Mouse (Mus musculus) ES-Bruce4 (cell line): ENCODE results near the gene Trmt1. TPM values are rescaled to one million over a fixed set of nuclear protein-coding genes. Genes with fewer than 3 reads are reported as not detected.

Source experiments
- H3K27ac ChIP-seq: 2 replicates; pipeline ENCODE4 v1.5.1; 2012; ENCODE audit warnings: low read length, inconsistent platforms; ENCODE audit not compliant: insufficient read depth
- H3K27me3 ChIP-seq: 2 replicates; pipeline ENCODE4 v1.6.1; 2012; ENCODE audit warnings: mild to moderate bottlenecking, low read length, inconsistent platforms; ENCODE audit not compliant: control insufficient read depth, poor library complexity, insufficient read depth, severe bottlenecking
- H3K36me3 ChIP-seq: 2 replicates; pipeline ENCODE4 v1.6.1; 2012; ENCODE audit warnings: inconsistent platforms, mild to moderate bottlenecking, low read length, moderate library complexity; ENCODE audit not compliant: control insufficient read depth, poor library complexity, insufficient read depth, severe bottlenecking
- H3K4me1 ChIP-seq: one replicate; pipeline ENCODE4 v1.8.1; 2011; ENCODE audit warnings: low read length; ENCODE audit not compliant: control insufficient read depth, insufficient read depth
- H3K4me3 ChIP-seq: 2 replicates; pipeline ENCODE4 v1.5.1; 2011; ENCODE audit warnings: low read depth, mild to moderate bottlenecking, low read length
- H3K9ac ChIP-seq: 2 replicates; pipeline ENCODE4 v1.6.1; 2012; ENCODE audit warnings: low read depth, mild to moderate bottlenecking, inconsistent platforms; ENCODE audit not compliant: poor library complexity, severe bottlenecking
- H3K9me3 ChIP-seq: replicated peaks from 2 replicates; pipeline ENCODE4 v1.6.1; 2012; ENCODE audit warnings: mild to moderate bottlenecking, low read length, inconsistent platforms; ENCODE audit not compliant: control insufficient read depth, poor library complexity, insufficient read depth, severe bottlenecking
- CTCF ChIP-seq: IDR thresholded peaks from one replicate; pipeline ENCODE4 v1.8.1; 2011; ENCODE audit warnings: low read depth, low read length
- EP300 ChIP-seq: IDR thresholded peaks from 2 replicates; pipeline ENCODE4 v1.6.1; 2011; ENCODE audit warnings: low read depth, low read length; ENCODE audit not compliant: insufficient read depth
- POLR2A ChIP-seq: IDR thresholded peaks from one replicate; pipeline ENCODE4 v1.8.1; 2011; ENCODE audit warnings: low read length; ENCODE audit not compliant: insufficient read depth
- polyA plus RNA-seq: library from polyadenylated mRNA; stranded (reverse); fragments of >200 nt; gene quantifications from 2 replicates; pipeline ENCODE4 v1.2.4, GENCODE M21; 2011; ENCODE audit warnings: low read depth; ENCODE audit not compliant: missing spikeins, insufficient read depth, insufficient read length

Trmt1 gene
- polyA plus RNA-seq, 1 experiment, result 77.6 TPM

DNA sequence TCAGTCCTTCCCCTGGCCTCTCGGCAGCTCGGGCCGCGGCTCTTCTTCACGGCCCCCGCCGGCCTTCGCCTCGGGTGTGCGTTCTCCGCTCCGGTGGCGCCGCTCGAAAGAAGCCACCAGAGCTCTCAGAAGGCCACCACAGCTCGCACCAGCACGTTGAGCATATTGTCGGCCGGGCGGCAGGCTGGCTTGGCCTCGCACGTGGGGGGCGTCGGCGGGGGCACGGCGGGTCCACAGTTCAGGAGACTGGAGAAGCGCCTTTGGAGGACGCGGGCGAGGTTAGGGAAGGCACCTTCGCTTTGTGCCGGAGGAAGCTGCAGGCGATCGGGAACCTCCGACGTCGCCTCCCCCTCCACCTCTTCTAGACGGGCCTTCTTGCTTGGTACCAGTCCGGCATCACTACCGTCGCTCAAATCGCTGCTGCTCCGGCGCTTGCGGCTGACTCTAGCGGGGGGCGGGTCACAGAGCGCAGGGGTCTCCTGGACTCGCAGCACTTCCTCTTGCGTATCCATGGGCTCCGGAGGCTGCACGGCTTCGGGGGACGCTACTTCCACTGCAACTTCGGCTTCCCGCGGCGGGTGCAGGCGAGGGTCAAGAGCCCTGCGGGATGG lies 24.0 kb upstream of the Trmt1 start:
- Histone ChIP-seq H3K27me3 (no peaks in the 10 kb centered on the region), H3K4me1 (no peaks in the 10 kb centered on the region), H3K36me3 (peaks cover 16% of the 10 kb centered on the region), H3K27ac (peak overlapping the region; percentile 99), H3K9me3 (no peaks in the 10 kb centered on the region), H3K9ac (peak overlapping the region; percentile 94), H3K4me3 (peak overlapping the region; percentile 88)
- no peak for TF ChIP-seq POLR2A
- TF ChIP-seq EP300, result no peak
- no peak for TF ChIP-seq CTCF

DNA sequence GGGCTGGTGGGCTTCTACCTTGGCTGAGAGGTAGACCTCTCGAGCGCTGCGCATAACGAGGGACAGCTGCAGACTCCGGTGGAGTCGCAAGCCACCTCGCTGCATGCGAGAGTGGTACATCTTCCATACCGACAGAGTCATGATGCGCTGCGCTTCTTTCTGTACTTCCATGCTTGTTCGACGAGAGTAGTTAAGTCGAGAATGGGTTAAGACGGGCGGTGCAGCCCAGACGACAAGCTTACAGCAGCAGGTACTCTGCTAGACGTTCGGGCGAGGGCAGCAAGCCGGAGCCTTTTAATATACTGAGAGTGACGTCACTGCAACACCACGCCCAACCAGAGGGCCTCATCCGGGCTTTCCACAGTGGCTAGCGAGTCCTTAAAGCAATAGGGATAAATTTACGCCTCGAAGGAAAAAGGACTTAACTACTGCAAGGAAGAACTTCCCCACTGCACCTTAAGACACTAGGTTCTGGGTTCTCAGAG lies 23.5 kb upstream of the Trmt1 start, which contains the start of gene Ier2:
Gene Ier2 (minus strand): TSS at position 272 of the 485 bp plus-strand sequence.
- Histone ChIP-seq H3K9ac (peak within 1 kb of the TSS; percentile 94), H3K9me3 (no peaks in the 10 kb centered on the region), H3K36me3 (peaks cover 12% of the 10 kb centered on the region; the same call in 1 of the 2 replicates), H3K4me1 (no peaks in the 10 kb centered on the region), H3K27ac (peak within 1 kb of the TSS; percentile 99), H3K4me3 (peak within 1 kb of the TSS; percentile 88), H3K27me3 (no peaks in the 10 kb centered on the region)
- TF ChIP-seq POLR2A (peak; percentile 100), EP300 (peak; percentile 63; the same call in 1 of the 2 replicates), CTCF (no peak)

DNA sequence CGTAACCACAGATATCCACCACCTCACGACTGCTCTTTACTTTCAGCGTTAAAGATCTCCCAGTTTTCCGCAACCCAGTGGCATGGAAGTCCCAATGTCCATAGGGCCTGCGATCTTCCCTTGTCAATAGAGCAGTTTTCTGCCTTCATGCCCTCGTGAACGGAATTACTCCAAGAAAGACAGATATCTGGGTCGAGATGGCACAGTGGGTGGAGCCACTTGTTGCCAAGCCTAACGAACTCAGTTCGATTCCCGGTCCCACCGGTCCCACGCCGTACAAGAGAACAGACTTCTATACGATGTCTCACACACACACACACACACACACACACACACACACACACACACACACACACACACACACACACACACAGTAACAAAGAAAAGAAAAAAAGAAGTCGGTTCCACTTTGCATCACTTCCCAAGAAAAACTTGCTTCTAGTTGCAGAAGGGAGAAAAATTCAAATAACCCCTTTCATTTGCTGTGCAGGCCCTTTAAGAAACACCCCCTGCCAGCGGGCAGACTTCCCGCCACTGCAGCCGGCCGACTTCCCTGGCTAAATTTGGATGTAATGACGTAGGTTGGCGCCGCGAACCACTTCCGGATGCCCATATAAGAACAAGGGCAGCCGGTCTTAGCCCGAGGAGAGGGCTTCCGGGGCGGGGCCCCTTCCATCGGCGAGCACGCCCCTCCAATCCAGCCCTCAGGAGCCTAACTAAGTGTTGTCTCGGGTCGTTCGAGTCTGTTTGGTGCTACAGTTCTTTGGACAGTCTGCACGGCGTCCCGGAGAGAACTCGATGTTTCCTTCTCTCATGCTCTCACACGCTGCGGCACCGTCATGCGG lies 22.4 kb upstream of the Trmt1 start:
- H3K36me3 ChIP-seq, result peaks cover 12% of the 10 kb centered on the region; the same call in 1 of the 2 replicates
- peak overlapping the region; percentile 98 for H3K27ac ChIP-seq
- TF ChIP-seq POLR2A, result peak; percentile 98
- 0 out of 2 replicates have a peak, but pooled peaks have one; percentile 25 for TF ChIP-seq EP300
- TF ChIP-seq CTCF, result no peak
- H3K9me3 ChIP-seq, result no peaks in the 10 kb centered on the region
- peak overlapping the region; percentile 94 for H3K9ac ChIP-seq
- no peaks in the 10 kb centered on the region for H3K4me1 ChIP-seq
- H3K4me3 ChIP-seq, result peak overlapping the region; percentile 97
- H3K27me3 ChIP-seq, result no peaks in the 10 kb centered on the region

- no peaks in the 10 kb centered on the region for H3K4me1 ChIP-seq
These were observed 21.3 kb upstream of the Trmt1 start for GRCm38 (mm10) chr8:84664566-84665384.

DNA sequence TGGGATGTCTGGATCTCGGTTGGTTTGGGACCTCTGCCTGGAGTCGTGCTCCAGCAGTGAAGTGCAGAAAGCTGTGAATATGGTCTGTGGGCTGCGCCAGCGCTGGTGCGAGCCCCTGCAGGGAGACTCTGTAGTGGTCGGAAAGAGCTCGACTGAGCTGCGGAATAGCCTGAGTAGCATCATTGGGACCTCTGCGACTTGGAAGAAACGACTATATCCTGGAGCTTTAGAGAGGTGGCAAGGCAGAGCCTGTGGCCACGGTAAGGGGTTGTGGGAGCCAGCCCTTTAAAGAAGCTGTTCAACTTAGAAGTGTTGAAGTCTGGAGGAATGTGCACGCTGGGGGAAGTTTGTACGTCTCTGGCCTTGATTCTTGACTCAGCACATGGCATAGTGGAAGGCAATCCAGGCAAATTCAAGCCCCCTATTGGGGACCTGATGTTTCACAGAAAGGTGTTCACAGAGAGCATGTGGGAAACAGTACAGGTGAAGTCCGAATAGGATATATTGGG lies 20.7 kb upstream of the Trmt1 start:
- Histone ChIP-seq H3K9me3 (no peaks in the 10 kb centered on the region), H3K9ac (peak overlapping the region; percentile 94), H3K27me3 (no peaks in the 10 kb centered on the region), H3K27ac (peak overlapping the region; percentile 89), H3K4me3 (peak overlapping the region; percentile 97), H3K36me3 (peaks cover 18% of the 10 kb centered on the region; the same call in 1 of the 2 replicates), H3K4me1 (peaks cover 2% of the 10 kb centered on the region)
- TF ChIP-seq POLR2A, result no peak
- no peak for TF ChIP-seq CTCF
- no peak for TF ChIP-seq EP300

More at GRCm38 (mm10) chr8:84664566-84665384, 21.3 kb upstream of the Trmt1 start:
- peak overlapping the region; percentile 97 for H3K4me3 ChIP-seq
- H3K27ac ChIP-seq, result peak overlapping the region; percentile 98
- H3K36me3 ChIP-seq, result peaks cover 14% of the 10 kb centered on the region; the same call in 1 of the 2 replicates
- H3K9me3 ChIP-seq, result no peaks in the 10 kb centered on the region
- peak overlapping the region; percentile 94 for H3K9ac ChIP-seq
- peak; percentile 51 for TF ChIP-seq POLR2A
- peak; percentile 1 for TF ChIP-seq CTCF
- TF ChIP-seq EP300, result no peak
- H3K27me3 ChIP-seq, result no peaks in the 10 kb centered on the region
